In the genomic region with DNA sequence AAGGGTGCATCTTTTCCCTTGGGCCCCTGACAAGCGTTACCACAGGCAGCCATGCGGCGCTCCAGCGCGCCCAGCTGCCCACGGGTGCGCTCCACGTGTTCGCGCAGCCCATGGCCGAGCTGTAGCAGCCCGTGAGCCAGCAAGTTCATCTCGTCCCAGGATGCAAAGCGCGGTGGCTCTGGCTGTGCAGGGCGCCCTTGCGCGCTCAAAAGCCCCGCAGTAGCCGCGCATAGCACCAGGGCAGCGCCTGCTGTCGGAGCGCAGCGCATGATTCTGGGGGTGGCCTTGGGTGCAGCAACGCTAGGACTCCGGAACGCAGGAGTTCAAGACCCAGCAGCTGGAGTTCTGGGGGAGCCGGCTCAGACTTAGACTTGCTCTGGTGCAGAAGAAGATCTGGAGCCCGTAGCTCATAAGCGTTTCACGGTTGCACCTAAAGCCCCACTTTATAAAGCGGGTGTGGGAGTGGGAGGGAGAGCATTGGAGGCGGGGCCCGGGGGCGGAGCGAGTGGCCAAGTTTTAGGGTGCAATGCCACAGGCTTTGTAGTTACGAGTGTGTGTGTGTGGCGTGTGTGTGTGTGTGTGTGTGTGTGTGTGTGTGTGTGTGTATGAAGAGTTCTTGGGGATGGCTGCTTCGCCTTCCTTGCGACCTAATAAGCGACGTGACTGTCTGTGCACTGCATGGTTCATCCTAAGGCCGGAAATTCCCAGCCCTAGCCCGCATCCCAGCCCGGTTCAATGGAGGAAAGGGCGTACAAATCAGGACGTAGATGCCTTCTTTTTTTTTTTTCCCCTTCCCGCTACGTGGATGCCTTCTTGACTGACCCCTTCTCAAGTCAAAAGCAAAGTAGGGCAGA, we compare ENCODE assay signal across 7 mouse cellular contexts. TPM values are rescaled to one million over a fixed set of nuclear protein-coding genes. Genes with fewer than 3 reads are reported as not detected.
DNase-seq lines count a peak whose midpoint lies in the region; ATAC-seq lines count a peak whose summit lies in the region.

A gene (minus strand): TSS at position 707 of the 854 bp plus-strand sequence.

- ATAC-seq in common myeloid progenitor, adult 5-6 weeks (replicated peaks; ENCODE audit: low read depth, poor library complexity, severe bottlenecking), result peak; percentile 83
- peak; percentile 92 for ATAC-seq in megakaryocyte-erythroid progenitor cell, adult 5-6 weeks (replicated peaks; ENCODE audit: low FRiP score, low TSS enrichment, poor library complexity, severe bottlenecking)

- intact Hi-C loops in gastrocnemius, postnatal 14 days (cut with DNase I; ENCODE audit: low total_unique reads), result no loop called here
- intact Hi-C loops in left cerebral cortex, postnatal 25 days (cut with DNase I), result no loop called here

- peak; percentile 69 for DNase-seq in T-cell, adult 2 months (ENCODE audit: low spot score)
- peak; percentile 83 for DNase-seq in gastrocnemius, postnatal 14 days
- peak; percentile 77 for DNase-seq in induced T-regulatory cell, adult 2 months (ENCODE audit: low read depth)
- peak; percentile 52 to 56 for DNase-seq in left cerebral cortex, postnatal 25 days (ENCODE audit: low spot score in 2 of 2)
- DNase-seq in right cerebral cortex, postnatal 4 days, result peak; percentile 33

RNA-seq across cellular contexts. Expression of the gene that starts here (rescaled TPM):
- 5.9 and 14.2 TPM in 2 replicates for total RNA-seq in common myeloid progenitor, adult 5-6 weeks (2017)
- total RNA-seq in gastrocnemius, postnatal 14 days (2021), result 10 to 100 TPM in 1 of 2 experiments, 1 to 10 TPM in 1; 9.6 to 25.8 TPM
- total RNA-seq in left cerebral cortex, postnatal 25 days (2021), result 1 to 10 TPM; 3.9 to 4.1 TPM
- 14.9 and 18.2 TPM in 2 replicates for total RNA-seq in megakaryocyte-erythroid progenitor cell, adult 5-6 weeks (2014; fragmentation: Nextera tagmentation)
- 13.0 and 17.1 TPM in 2 replicates for total RNA-seq in megakaryocyte-erythroid progenitor cell, adult 5-6 weeks (2017)

Comparison
In these comparisons a context has a peak if more than half of its experiments do, and no peak if none do; other contexts are left out.
1. Peak in every context shown above with its lines: DNase-seq and ATAC-seq.
2. DNase-seq: peak in every context shown above with its lines; median percentile 83 in gastrocnemius, postnatal 14 days; 77 in induced T-regulatory cell, adult 2 months; 69 in T-cell, adult 2 months; 54 in left cerebral cortex, postnatal 25 days; 33 in right cerebral cortex, postnatal 4 days.